Mouse (Mus musculus): ENCODE data around the gene H2afb1. TPM values are rescaled to one million over a fixed set of nuclear protein-coding genes. Genes with fewer than 3 reads are reported as not detected.
"Not testable (repeated sequence)": the region's sequence is repeated elsewhere in the genome, so short reads cannot be mapped to it uniquely, and the experiment has no call there.

Gene H2afb1
- not detected in 2 replicates for polyA plus RNA-seq (2016; fragmentation: Nextera tagmentation; extraction: Ambion mirVana)

DNA sequence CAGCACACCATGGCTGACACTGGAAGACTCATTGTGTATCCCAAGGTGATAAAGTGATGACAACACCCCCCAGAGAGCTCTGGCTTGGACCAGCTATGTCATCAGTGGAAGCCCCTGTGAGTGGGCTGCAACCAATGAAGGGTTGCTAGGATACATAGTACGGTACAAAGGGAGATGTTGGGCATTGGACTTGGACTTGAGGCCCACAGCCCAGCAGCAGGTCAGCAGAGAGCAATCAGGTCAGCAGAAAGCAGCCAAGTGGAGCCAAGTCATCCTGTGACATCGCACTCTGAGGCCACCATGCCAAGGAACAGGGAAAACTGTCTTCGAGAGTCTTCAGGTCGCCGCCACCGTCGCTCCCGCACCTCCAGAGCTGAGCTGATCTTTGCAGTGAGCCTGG is at the start of gene H2afb1:
Gene H2afb1, plus strand, starts transcription at position 301 of the 400 bp plus-strand sequence.
- H3K4me1 ChIP-seq; H3K9me3 ChIP-seq; H3K4me3 ChIP-seq; DNase-seq (ENCODE audit: low spot score); H3K36me3 ChIP-seq; H3K27ac ChIP-seq; H3K27me3 ChIP-seq (ENCODE audit: insufficient read depth, poor library complexity, severe bottlenecking): not testable (repeated sequence)
- WGBS = 89% methylated on average over 7 of the region's 8 CpGs

DNA sequence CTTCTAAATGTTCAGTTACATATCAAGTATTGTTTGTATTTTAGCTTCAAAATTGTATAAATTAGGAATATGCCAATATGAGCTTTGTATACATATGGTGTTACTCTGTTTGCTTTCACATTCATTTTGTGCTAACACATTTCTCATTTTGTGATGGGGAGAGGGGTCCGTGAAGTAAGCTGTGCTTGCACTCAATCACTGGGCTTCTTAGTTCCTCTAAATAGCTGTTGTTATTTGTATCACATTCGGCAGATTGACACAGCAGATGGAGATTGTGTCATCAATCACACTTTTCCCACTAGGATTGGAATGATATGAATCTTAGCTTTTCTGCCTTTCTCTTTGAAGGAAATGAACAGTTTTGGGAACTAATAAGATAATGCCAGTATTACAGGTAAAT is 21.5 kb downstream of the H2afb1 start:
- H3K9me3 ChIP-seq = no peaks in the 10 kb centered on the region
- H3K4me1 ChIP-seq = no peaks in the 10 kb centered on the region
- H3K27me3 ChIP-seq (ENCODE audit: insufficient read depth, poor library complexity, severe bottlenecking) = no peaks in the 10 kb centered on the region
- no peak overlapping the region for H3K27ac ChIP-seq
- no peak for DNase-seq (ENCODE audit: low spot score)
- no peaks in the 10 kb centered on the region for H3K36me3 ChIP-seq
- 73% methylated on average over 2 of the region's 2 CpGs for WGBS
- H3K4me3 ChIP-seq = no peak overlapping the region

Measured in heart, embryonic 10.5 days (tissue).